Mouse (Mus musculus): Measurements from ENCODE around the gene Glul. TPM values are rescaled to one million over a fixed set of nuclear protein-coding genes. Genes with fewer than 3 reads are reported as not detected.

Glul gene
- polyA plus RNA-seq, 1 experiment from 2014 or later: 107 TPM

DNA sequence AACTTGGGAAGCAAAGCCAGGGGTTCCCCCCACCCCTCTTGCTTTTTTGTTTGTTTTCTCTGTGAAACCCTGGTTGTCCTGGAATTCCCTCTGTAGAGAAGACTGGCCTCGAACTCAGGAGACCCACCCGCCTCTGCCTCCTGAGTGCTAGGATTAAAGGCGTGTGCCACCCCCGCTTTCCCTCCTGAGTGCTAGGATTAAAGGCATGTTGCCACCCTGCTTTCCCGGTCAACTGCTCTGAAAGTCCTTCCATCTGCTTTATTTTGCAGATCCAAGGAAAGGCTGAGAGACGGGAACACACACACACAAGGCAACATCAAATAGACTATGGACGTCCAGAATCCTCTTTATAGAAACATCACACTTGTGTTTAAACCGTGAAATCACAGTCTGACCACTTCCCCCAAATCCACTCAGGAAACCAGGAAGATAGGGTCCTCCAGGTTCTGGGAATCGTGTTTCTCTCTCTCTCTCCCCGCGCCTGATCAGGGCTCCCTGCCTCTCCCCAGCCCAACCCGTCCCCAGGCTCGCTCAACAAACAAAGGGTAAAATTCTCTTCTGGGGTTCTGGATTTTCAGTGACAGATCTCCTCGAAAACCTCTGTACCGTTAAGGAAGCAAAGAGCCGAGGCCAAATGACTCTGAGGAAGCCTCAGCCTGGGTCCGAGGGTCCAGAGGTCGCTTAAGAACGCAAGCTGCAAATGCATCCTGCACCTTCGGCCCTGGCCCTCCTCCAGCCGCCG, 584 bp upstream of the Glul start:
- H3K27ac ChIP-seq: peak overlapping the region; percentile 98
- H3K4me2 ChIP-seq (replicated peaks): peak overlapping the region; percentile 80
- no peaks in the 10 kb centered on the region for H3K27me3 ChIP-seq
- H3K9me3 ChIP-seq: no peaks in the 10 kb centered on the region
- peak overlapping the region; percentile 83 for H3K4me3 ChIP-seq
- peak overlapping the region; percentile 80 for H3K9ac ChIP-seq
- peaks cover 14% of the 10 kb centered on the region for H3K36me3 ChIP-seq
- 18% methylated on average over 22 of the region's 22 CpGs for WGBS
- H3K4me1 ChIP-seq: peaks cover 11% of the 10 kb centered on the region; the same call in 1 of the 2 replicates
- 0 out of 2 replicates have a peak, but pooled peaks have one; percentile 13 for ATAC-seq (ENCODE audit: insufficient number of reproducible peaks, insufficient read depth, low FRiP score, low TSS enrichment)

DNA sequence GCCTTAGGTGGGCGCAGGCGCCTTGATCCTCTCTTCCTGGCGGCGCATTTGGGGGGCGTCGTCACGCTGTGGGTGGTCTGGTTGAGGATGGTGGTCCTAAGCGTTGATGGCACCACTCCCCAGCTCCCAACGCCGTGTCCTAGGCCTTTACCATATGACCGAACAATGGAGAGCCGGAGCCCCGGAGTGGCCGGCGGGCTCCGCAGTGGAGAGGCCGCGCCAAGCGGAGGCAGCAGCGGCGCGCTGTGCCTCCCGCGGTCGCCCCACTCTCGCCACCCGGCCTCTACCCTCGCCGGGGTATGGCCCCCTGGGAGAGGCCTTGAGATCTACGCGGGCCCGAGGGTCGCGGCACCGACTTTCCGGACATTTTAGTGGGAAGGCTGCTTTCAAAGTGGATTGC, 637 bp downstream of the Glul start:
- Histone ChIP-seq H3K27me3 (no peaks in the 10 kb centered on the region), H3K9me3 (no peaks in the 10 kb centered on the region), H3K4me2 (replicated peaks) (peak overlapping the region; percentile 80), H3K4me3 (peak overlapping the region; percentile 83), H3K36me3 (peaks cover 26% of the 10 kb centered on the region), H3K4me1 (peaks cover 11% of the 10 kb centered on the region; the same call in 1 of the 2 replicates), H3K27ac (peak overlapping the region; percentile 98), H3K9ac (peak overlapping the region; percentile 80)
- under 1% methylated on average over 35 of the region's 36 CpGs for WGBS
- ATAC-seq (ENCODE audit: insufficient number of reproducible peaks, insufficient read depth, low FRiP score, low TSS enrichment): peak; percentile 9

DNA sequence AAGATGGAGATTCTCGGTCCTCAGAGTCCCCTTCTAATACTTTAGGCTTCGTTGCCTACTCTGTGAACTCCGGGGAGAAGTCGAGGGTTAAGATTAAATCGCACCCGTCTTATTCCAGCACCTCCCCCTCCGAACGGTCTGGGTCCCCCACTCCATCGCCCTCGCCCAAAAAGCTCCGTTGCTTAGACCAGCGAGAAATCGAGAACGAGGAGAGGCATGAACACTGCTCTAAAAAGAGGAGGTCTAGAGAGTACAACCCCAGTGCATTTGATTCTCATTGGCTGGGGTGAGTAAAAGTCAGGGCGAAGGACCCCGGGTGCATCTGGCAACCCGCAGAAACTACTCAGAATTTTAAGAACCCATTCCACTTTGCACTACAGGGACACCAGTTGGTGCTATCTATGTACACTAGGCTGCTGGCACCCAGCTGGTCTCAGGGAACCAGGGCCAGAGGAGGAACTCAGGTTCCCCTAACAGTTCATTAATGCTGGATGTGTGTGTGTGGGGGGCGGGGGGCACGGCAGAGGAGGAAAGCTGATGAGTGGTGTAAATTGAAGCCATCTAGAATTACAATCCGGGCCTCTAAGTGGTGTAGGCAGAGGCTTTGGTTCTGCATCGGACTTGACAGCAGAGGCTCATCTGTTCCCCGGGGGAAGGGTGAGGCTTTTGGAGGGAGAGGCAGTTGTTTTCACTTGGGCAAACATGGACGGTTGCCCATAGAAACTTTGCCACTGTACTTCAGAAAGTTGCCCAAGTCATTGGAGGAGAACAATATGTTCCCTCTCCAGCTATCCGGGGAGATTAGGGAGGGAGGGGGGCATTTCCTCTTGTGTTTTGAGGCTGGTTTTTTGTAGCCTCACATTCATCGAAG, 1.4 kb downstream of the Glul start:
- H3K27ac ChIP-seq: peak overlapping the region; percentile 98
- peaks cover 11% of the 10 kb centered on the region; the same call in 1 of the 2 replicates for H3K4me1 ChIP-seq
- peak overlapping the region; percentile 80 for H3K4me2 ChIP-seq (replicated peaks)
- peak overlapping the region; percentile 83 for H3K4me3 ChIP-seq
- ATAC-seq (ENCODE audit: insufficient number of reproducible peaks, insufficient read depth, low FRiP score, low TSS enrichment): no peak
- whole genome bisulfite sequencing: 2% methylated on average over 25 of the region's 25 CpGs
- H3K27me3 ChIP-seq: no peaks in the 10 kb centered on the region
- H3K9me3 ChIP-seq: no peaks in the 10 kb centered on the region
- H3K36me3 ChIP-seq: peaks cover 34% of the 10 kb centered on the region
- peak overlapping the region; percentile 80 for H3K9ac ChIP-seq

DNA sequence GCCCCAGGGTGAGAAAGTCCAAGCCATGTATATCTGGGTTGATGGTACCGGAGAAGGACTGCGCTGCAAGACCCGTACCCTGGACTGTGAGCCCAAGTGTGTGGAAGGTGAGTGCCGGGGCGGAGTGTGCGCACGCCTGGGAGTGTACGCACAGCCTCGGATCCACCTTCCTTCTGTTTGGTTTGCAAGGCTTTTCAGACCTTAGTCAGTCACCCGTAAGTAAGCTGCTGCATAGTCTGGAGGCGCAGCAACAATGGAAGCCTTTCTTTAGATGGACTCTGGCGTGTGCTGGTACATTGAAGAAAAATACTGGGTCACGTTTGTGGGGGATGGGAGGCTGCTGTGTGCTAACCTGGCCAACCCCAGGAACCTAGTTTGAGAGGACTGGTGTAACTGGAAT, 3.3 kb downstream of the Glul start:
- H3K27ac ChIP-seq: no peak overlapping the region
- no peaks in the 10 kb centered on the region for H3K27me3 ChIP-seq
- H3K4me1 ChIP-seq: peaks cover 11% of the 10 kb centered on the region; the same call in 1 of the 2 replicates
- H3K4me2 ChIP-seq (replicated peaks): peak overlapping the region; percentile 80
- H3K9ac ChIP-seq: no peak overlapping the region
- no peak for ATAC-seq (ENCODE audit: insufficient number of reproducible peaks, insufficient read depth, low FRiP score, low TSS enrichment)
- 78% methylated on average over 13 of the region's 13 CpGs for WGBS
- H3K36me3 ChIP-seq: peaks cover 53% of the 10 kb centered on the region
- no peaks in the 10 kb centered on the region for H3K9me3 ChIP-seq
- no peak overlapping the region for H3K4me3 ChIP-seq

DNA sequence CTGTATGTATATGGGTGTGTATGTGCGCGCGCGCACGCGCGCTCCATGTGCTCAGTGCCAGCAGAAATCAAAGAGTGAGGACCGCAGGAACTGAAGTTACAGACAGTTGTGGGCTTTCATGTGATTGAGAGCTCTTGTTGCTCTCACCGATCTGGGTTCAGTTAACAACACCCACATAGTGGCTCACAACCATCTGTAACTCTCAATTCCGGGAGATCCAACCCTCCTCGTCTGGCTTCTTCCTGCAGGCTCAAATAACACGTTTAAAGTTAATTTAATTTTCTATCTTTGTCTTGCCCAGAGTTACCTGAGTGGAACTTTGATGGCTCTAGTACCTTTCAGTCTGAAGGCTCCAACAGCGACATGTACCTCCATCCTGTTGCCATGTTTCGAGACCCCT, 4.5 kb downstream of the Glul start:
- peaks cover 63% of the 10 kb centered on the region for H3K36me3 ChIP-seq
- H3K4me1 ChIP-seq: peaks cover 11% of the 10 kb centered on the region; the same call in 1 of the 2 replicates
- H3K9me3 ChIP-seq: no peaks in the 10 kb centered on the region
- no peak overlapping the region for H3K4me2 ChIP-seq (replicated peaks)
- WGBS: 90% methylated on average over 14 of the region's 14 CpGs
- no peak for ATAC-seq (ENCODE audit: insufficient number of reproducible peaks, insufficient read depth, low FRiP score, low TSS enrichment)
- no peak overlapping the region for H3K9ac ChIP-seq
- no peaks in the 10 kb centered on the region for H3K27me3 ChIP-seq
- no peak overlapping the region for H3K4me3 ChIP-seq
- H3K27ac ChIP-seq: no peak overlapping the region

GRCm38 (mm10) chr1:153905884-153906283, 6.1 kb downstream of the Glul start:
- Histone ChIP-seq H3K4me2 (replicated peaks) (no peak overlapping the region), H3K27ac (no peak overlapping the region), H3K27me3 (no peaks in the 10 kb centered on the region), H3K9ac (no peak overlapping the region), H3K4me1 (peaks cover 11% of the 10 kb centered on the region; the same call in 1 of the 2 replicates), H3K36me3 (peaks cover 63% of the 10 kb centered on the region), H3K9me3 (no peaks in the 10 kb centered on the region), H3K4me3 (no peak overlapping the region)
- no peak for ATAC-seq (ENCODE audit: insufficient number of reproducible peaks, insufficient read depth, low FRiP score, low TSS enrichment)
- WGBS: 90% methylated on average over 3 of the region's 3 CpGs

- Histone ChIP-seq H3K27me3 (no peaks in the 10 kb centered on the region), H3K27ac (no peak overlapping the region), H3K9ac (no peak overlapping the region), H3K36me3 (peaks cover 59% of the 10 kb centered on the region), H3K4me3 (no peak overlapping the region), H3K4me2 (replicated peaks) (no peak overlapping the region), H3K4me1 (no peaks in the 10 kb centered on the region), H3K9me3 (no peaks in the 10 kb centered on the region)
- 84% methylated on average over 6 of the region's 6 CpGs for WGBS
- ATAC-seq (ENCODE audit: insufficient number of reproducible peaks, insufficient read depth, low FRiP score, low TSS enrichment): no peak
These were observed 8.5 kb downstream of the Glul start for GRCm38 (mm10) chr1:153908208-153908607.

DNA sequence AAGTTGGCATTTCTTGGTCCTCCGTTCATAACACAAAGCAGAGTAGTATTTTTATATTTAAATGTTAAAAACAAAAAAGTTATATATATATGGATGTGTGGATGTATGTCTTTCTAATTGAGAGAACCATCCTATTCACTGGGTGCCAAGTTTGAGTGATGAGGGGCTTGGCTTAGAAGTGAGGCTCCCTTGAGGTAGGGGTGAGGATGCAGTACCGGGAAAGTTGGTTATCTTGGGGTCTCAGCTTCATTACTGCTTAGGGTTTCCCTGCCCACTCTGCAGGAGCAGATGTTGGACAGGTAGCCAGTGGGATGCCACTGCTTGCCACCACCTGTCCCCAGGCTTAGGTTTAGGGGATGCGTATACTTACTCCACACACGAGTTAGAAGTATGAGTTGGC, 9.0 kb downstream of the Glul start:
- no peak overlapping the region for H3K4me2 ChIP-seq (replicated peaks)
- H3K9me3 ChIP-seq: no peaks in the 10 kb centered on the region
- H3K4me1 ChIP-seq: no peaks in the 10 kb centered on the region
- no peak overlapping the region for H3K9ac ChIP-seq
- no peak overlapping the region for H3K4me3 ChIP-seq
- WGBS: 93% methylated on average over 4 of the region's 4 CpGs
- H3K27me3 ChIP-seq: no peaks in the 10 kb centered on the region
- H3K36me3 ChIP-seq: peaks cover 53% of the 10 kb centered on the region
- ATAC-seq (ENCODE audit: insufficient number of reproducible peaks, insufficient read depth, low FRiP score, low TSS enrichment): no peak
- no peak overlapping the region for H3K27ac ChIP-seq

DNA sequence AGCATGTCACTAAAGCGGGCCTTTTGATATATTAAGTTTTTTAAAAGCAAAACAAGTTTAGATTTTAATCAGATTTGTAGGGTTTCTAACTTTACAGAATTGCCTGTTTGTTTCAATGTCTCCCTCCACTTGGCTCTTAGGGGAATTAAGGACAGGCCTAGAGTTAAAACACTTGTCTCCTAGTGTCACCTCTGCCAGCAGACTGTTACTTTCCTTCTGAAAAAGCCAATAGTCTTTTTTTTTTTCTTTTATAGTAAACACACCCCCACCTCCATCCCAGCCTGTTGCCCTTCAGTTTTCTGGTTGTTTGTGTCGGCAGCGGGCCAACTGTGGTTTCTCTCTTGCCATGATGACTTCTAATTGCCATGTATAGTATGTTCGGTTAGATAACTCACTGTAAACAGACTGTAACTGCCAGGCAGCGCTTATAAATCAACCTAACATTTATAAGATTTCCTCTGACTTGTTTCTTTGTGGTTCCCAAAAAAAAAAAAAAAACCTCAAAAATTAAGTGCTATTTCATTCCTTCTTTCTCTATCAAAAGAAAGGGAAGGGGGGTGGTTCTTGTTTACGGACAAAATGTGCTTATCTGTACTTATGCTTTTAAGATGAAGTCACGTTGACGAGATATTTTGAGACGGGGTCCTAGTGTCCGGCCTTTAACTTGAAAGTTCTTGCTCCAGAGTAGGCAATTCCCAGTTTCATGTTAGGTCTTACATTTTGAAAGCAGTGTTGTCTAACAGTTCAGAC, 9.6 kb downstream of the Glul start:
- ATAC-seq (ENCODE audit: insufficient number of reproducible peaks, insufficient read depth, low FRiP score, low TSS enrichment): no peak
- 84% methylated on average over 10 of the region's 10 CpGs for WGBS
- Histone ChIP-seq H3K9ac (no peak overlapping the region), H3K4me3 (no peak overlapping the region), H3K9me3 (no peaks in the 10 kb centered on the region), H3K27ac (no peak overlapping the region), H3K27me3 (no peaks in the 10 kb centered on the region), H3K36me3 (peaks cover 47% of the 10 kb centered on the region), H3K4me2 (replicated peaks) (no peak overlapping the region), H3K4me1 (no peaks in the 10 kb centered on the region)

- Histone ChIP-seq H3K9me3 (no peaks in the 10 kb centered on the region), H3K27ac (no peak overlapping the region), H3K4me1 (no peaks in the 10 kb centered on the region), H3K4me3 (no peak overlapping the region), H3K27me3 (no peaks in the 10 kb centered on the region), H3K9ac (no peak overlapping the region), H3K36me3 (peaks cover 41% of the 10 kb centered on the region), H3K4me2 (replicated peaks) (no peak overlapping the region)
- 88% methylated on average over 9 of the region's 9 CpGs for WGBS
- ATAC-seq (ENCODE audit: insufficient number of reproducible peaks, insufficient read depth, low FRiP score, low TSS enrichment): no peak
These were observed 10.2 kb downstream of the Glul start for GRCm38 (mm10) chr1:153909963-153910291.

DNA sequence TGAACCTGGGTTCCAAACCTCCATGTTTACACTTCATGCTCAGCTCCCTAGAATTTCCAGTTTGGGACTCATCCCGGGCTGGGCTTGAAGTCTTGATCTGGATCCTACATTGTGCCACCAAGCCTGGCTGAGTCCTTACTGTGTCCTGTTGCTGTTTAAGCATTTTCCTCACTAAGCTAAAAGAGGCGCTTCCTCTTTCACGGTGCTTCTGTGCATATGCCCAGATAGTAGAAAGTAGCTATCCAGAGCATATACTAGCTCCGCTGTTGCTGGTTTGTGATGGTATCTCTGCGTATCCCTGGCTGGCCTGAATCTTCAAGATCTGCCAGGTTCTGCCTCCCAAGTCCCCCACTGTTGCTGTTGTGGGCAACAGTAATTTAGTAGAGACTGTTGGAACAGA, 10.7 kb downstream of the Glul start:
- no peak overlapping the region for H3K4me2 ChIP-seq (replicated peaks)
- 86% methylated on average over 5 of the region's 5 CpGs for WGBS
- H3K4me1 ChIP-seq: no peaks in the 10 kb centered on the region
- peaks cover 36% of the 10 kb centered on the region for H3K36me3 ChIP-seq
- H3K9me3 ChIP-seq: no peaks in the 10 kb centered on the region
- ATAC-seq (ENCODE audit: insufficient number of reproducible peaks, insufficient read depth, low FRiP score, low TSS enrichment): no peak
- no peak overlapping the region for H3K9ac ChIP-seq
- no peaks in the 10 kb centered on the region for H3K27me3 ChIP-seq
- no peak overlapping the region for H3K4me3 ChIP-seq
- H3K27ac ChIP-seq: no peak overlapping the region

Data from embryonic facial prominence, embryonic 12.5 days (tissue).